Mouse (Mus musculus): ENCODE measurements around the gene Actr3b.
"Not testable (repeated sequence)": the region's sequence is repeated elsewhere in the genome, so short reads cannot be mapped to it uniquely, and the experiment has no call there.

The Actr3b gene

GRCm38 (mm10) chr5:25773921-25774790 lies 14.4 kb downstream of the Actr3b start:
- DNase-seq (ENCODE audit: extremely low read depth, insufficient read length, low spot score), result no peak

GRCm38 (mm10) chr5:25791570-25791969 lies 31.8 kb downstream of the Actr3b start:
- DNase-seq (ENCODE audit: extremely low read depth, insufficient read length, low spot score), result no peak

- DNase-seq (ENCODE audit: extremely low read depth, insufficient read length, low spot score), result no peak
Observed at GRCm38 (mm10) chr5:25797776-25798175, 38.0 kb downstream of the Actr3b start.

GRCm38 (mm10) chr5:25800929-25801328 lies 41.1 kb downstream of the Actr3b start:
- DNase-seq (ENCODE audit: extremely low read depth, insufficient read length, low spot score), result peak; percentile 33

GRCm38 (mm10) chr5:25801744-25802143 lies 41.9 kb downstream of the Actr3b start:
- DNase-seq (ENCODE audit: extremely low read depth, insufficient read length, low spot score), result no peak

GRCm38 (mm10) chr5:25804569-25804968 lies 44.8 kb downstream of the Actr3b start:
- no peak for DNase-seq (ENCODE audit: extremely low read depth, insufficient read length, low spot score)

- DNase-seq (ENCODE audit: extremely low read depth, insufficient read length, low spot score), result no peak
Observed at GRCm38 (mm10) chr5:25812922-25813321, 53.1 kb downstream of the Actr3b start.

- no peak for DNase-seq (ENCODE audit: extremely low read depth, insufficient read length, low spot score)
Observed at GRCm38 (mm10) chr5:25829308-25830094, 69.7 kb downstream of the Actr3b start.

- DNase-seq (ENCODE audit: extremely low read depth, insufficient read length, low spot score), result no peak
Observed at GRCm38 (mm10) chr5:25830802-25831201, 71.0 kb downstream of the Actr3b start.

GRCm38 (mm10) chr5:25831624-25832023 lies 71.8 kb downstream of the Actr3b start:
- no peak for DNase-seq (ENCODE audit: extremely low read depth, insufficient read length, low spot score)

GRCm38 (mm10) chr5:25839400-25839799 lies 79.6 kb downstream of the Actr3b start:
- peak; percentile 15 for DNase-seq (ENCODE audit: extremely low read depth, insufficient read length, low spot score)

- DNase-seq (ENCODE audit: extremely low read depth, insufficient read length, low spot score), result no peak
Observed at GRCm38 (mm10) chr5:25846558-25846957, 86.8 kb downstream of the Actr3b start.

- no peak for DNase-seq (ENCODE audit: extremely low read depth, insufficient read length, low spot score)
Observed at GRCm38 (mm10) chr5:25847154-25847553, 87.4 kb downstream of the Actr3b start.

- no peak for DNase-seq (ENCODE audit: extremely low read depth, insufficient read length, low spot score)
Observed at GRCm38 (mm10) chr5:25848058-25848457, 88.3 kb downstream of the Actr3b start.

- no peak for DNase-seq (ENCODE audit: extremely low read depth, insufficient read length, low spot score)
Observed at GRCm38 (mm10) chr5:25866201-25866600, 106.4 kb downstream of the Actr3b start.

- no peak for DNase-seq (ENCODE audit: extremely low read depth, insufficient read length, low spot score)
Observed at GRCm38 (mm10) chr5:25869880-25870279, 110.1 kb downstream of the Actr3b start.

GRCm38 (mm10) chr5:25870632-25871031 lies 110.8 kb downstream of the Actr3b start:
- DNase-seq (ENCODE audit: extremely low read depth, insufficient read length, low spot score), result no peak

- DNase-seq (ENCODE audit: extremely low read depth, insufficient read length, low spot score), result no peak
Observed at GRCm38 (mm10) chr5:25871342-25872023, 111.7 kb downstream of the Actr3b start.

GRCm38 (mm10) chr5:25873046-25873445 lies 113.2 kb downstream of the Actr3b start:
- DNase-seq (ENCODE audit: extremely low read depth, insufficient read length, low spot score), result no peak

GRCm38 (mm10) chr5:25875927-25876326 lies 116.1 kb downstream of the Actr3b start:
- not testable (repeated sequence) for DNase-seq (ENCODE audit: extremely low read depth, insufficient read length, low spot score)

GRCm38 (mm10) chr5:25877281-25877680 lies 117.5 kb downstream of the Actr3b start:
- no peak for DNase-seq (ENCODE audit: extremely low read depth, insufficient read length, low spot score)

Measured in 3134 (cell line).